Mouse (Mus musculus) lung, adult 2 months (tissue): ENCODE data around the gene Clec4n. TPM values are rescaled to one million over a fixed set of nuclear protein-coding genes. Genes with fewer than 3 reads are reported as not detected.
"Not testable (repeated sequence)": the region's sequence is repeated elsewhere in the genome, so short reads cannot be mapped to it uniquely, and the experiment has no call there.

Source experiments
- DNase-seq: peaks from one replicate; pipeline ENCODE4 v3.0.0; 2022
- H3K4me1 ChIP-seq: fragments of 200-500 bp; 2 replicates; pipeline ENCODE4 v1.6.1; 2011; ENCODE audit warnings: low read length; ENCODE audit not compliant: control insufficient read depth, insufficient read depth
- H3K4me3 ChIP-seq: fragments of 200-500 bp; replicated peaks from 2 replicates; pipeline ENCODE3; 2011; ENCODE audit warnings: low read depth, mild to moderate bottlenecking, control low read depth, low read length; ENCODE audit errors: extremely low read depth
- CTCF ChIP-seq: fragments of 200-500 bp; IDR thresholded peaks from 2 replicates; pipeline ENCODE4 v1.5.1; 2011; ENCODE audit warnings: mild to moderate bottlenecking, low read length, control low read depth; ENCODE audit not compliant: insufficient read depth
- POLR2A ChIP-seq: fragments of 200-500 bp; IDR thresholded peaks from 2 replicates; pipeline ENCODE4 v1.6.1; 2011; ENCODE audit warnings: low read depth, mild to moderate bottlenecking, control low read depth, low read length, borderline replicate concordance; ENCODE audit errors: extremely low read depth
- WGBS: fragments of 180-500 bp; shearing (Covaris S2); methylation state at CpG from one replicate; pipeline ENCODE4 v1.1.7; 2018; 5-methylcytosine and 5-hydroxymethylcytosine counted together
- polyA plus RNA-seq: library from polyadenylated mRNA; depleted of rRNA; stranded (reverse); fragments of >200 nt; gene quantifications from 2 replicates; pipeline ENCODE4 v1.2.3, GENCODE M21; 2012; rRNA removed

Gene Clec4n
- polyA plus RNA-seq, result 6.6 and 9.8 TPM in 2 replicates

- TF ChIP-seq POLR2A (no peak), CTCF (no peak)
- no peak for DNase-seq
- Histone ChIP-seq H3K4me1 (no peaks in the 10 kb centered on the region), H3K4me3 (no peak within 1 kb of the TSS)
- WGBS, result 60% methylated on average over 3 of the region's 3 CpGs
Measured at GRCm38 (mm10) chr6:123229644-123230043, at the start of gene Clec4n. Gene Clec4n (plus strand): TSS chr6:123229843.

- not testable (repeated sequence) for DNase-seq, H3K4me3 ChIP-seq, H3K4me1 ChIP-seq
- 60% methylated on average over 2 of the region's 2 CpGs for WGBS
Measured at GRCm38 (mm10) chr6:123184862-123185261, 44.8 kb upstream of the Clec4n start.

- 78% methylated on average over 1 of the region's 1 CpGs for WGBS
- TF ChIP-seq CTCF, result no peak
- no peak for TF ChIP-seq POLR2A
- H3K4me1 ChIP-seq, result no peaks in the 10 kb centered on the region
Measured at GRCm38 (mm10) chr6:123207187-123208076, 22.2 kb upstream of the Clec4n start.

GRCm38 (mm10) chr6:123208077-123208439, 21.6 kb upstream of the Clec4n start:
- not testable (repeated sequence) for DNase-seq, H3K4me1 ChIP-seq, H3K4me3 ChIP-seq

More at GRCm38 (mm10) chr6:123207187-123208076, 22.2 kb upstream of the Clec4n start:
- DNase-seq, result no peak
- no peak overlapping the region for H3K4me3 ChIP-seq

GRCm38 (mm10) chr6:123211726-123212125, 17.9 kb upstream of the Clec4n start:
- no peak for DNase-seq
- Histone ChIP-seq H3K4me3 (no peak overlapping the region), H3K4me1 (no peaks in the 10 kb centered on the region)
- TF ChIP-seq POLR2A (no peak), CTCF (no peak)
- 47% methylated on average over 1 of the region's 1 CpGs for WGBS

GRCm38 (mm10) chr6:123227519-123228166, 2.0 kb upstream of the Clec4n start:
- Histone ChIP-seq H3K4me1 (no peaks in the 10 kb centered on the region), H3K4me3 (no peak overlapping the region)
- no peak for TF ChIP-seq POLR2A
- TF ChIP-seq CTCF, result no peak
- no peak for DNase-seq
- WGBS, result 47% methylated on average over 2 of the region's 2 CpGs

- no peak for DNase-seq
- Histone ChIP-seq H3K4me1 (no peaks in the 10 kb centered on the region), H3K4me3 (no peak overlapping the region)
- no peak for TF ChIP-seq CTCF
- TF ChIP-seq POLR2A, result no peak
- 51% methylated on average over 2 of the region's 2 CpGs for WGBS
Measured at GRCm38 (mm10) chr6:123231149-123231548, 1.5 kb downstream of the Clec4n start.

GRCm38 (mm10) chr6:123237582-123237981, 7.9 kb downstream of the Clec4n start:
- no peak for DNase-seq
- Histone ChIP-seq H3K4me1 (no peaks in the 10 kb centered on the region), H3K4me3 (no peak overlapping the region)
- TF ChIP-seq POLR2A, result no peak
- no peak for TF ChIP-seq CTCF

- H3K4me1 ChIP-seq, result no peaks in the 10 kb centered on the region
- no peak for DNase-seq
- WGBS, result 70% methylated on average over 5 of the region's 5 CpGs
- no peak overlapping the region for H3K4me3 ChIP-seq
- TF ChIP-seq CTCF (no peak), POLR2A (no peak)
Measured at GRCm38 (mm10) chr6:123244201-123244600, 14.6 kb downstream of the Clec4n start.

GRCm38 (mm10) chr6:123248862-123249261, 19.2 kb downstream of the Clec4n start:
- 72% methylated on average over 2 of the region's 2 CpGs for WGBS
- H3K4me3 ChIP-seq, result not testable (repeated sequence)

More at GRCm38 (mm10) chr6:123248862-123249261, 19.2 kb downstream of the Clec4n start:
- not testable (repeated sequence) for DNase-seq, H3K4me1 ChIP-seq
